Mouse (Mus musculus): Measurements from ENCODE around the gene Ubr4.
A peak's percentile ranks its signal among the peaks of the same experiment; 100 is the strongest.

Gene Ubr4

DNA sequence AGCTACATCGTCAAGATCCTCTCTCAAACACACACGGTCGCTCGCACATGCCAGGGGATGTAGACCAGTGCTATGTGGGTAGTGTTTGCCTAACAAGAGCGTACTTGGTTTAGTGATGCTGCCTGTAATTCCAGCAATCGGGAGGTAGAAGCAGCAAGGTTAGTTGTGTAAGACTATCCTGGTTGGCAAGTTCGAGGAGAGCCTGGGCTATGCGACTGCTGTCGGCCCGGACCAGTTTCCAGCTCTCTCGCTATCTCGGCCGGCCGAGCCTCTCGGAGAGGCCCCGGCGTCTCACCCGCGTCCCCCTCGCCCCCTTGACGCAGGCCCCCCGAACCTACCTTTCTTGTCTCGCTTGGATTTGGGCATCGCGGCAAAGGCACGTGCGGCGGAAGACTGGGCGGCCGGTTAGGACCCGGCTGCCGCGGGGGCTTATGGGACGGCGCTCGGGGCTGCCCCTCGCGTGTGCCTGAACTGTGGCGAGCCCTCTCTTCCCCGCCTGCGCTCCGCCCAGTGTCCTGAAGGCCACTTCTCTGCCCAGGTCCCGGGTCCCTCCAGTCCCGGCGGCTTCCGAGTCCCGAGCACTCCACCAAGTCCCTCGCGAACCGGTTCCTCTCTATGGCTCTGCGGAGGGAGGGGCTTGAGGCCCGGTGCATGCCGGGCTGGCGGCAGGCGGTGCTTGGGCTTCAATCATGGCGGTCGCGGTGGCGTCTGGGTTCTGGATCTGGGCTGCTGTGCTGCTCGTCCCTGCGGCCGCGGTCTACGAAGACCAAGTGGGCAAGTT, at the start of gene Ubr4, which contains the start of the genes Mrto4 and Emc1:
Gene Ubr4 (plus strand): TSS at position 679 of the 781 bp plus-strand sequence.
Gene Mrto4 (minus strand): TSS at position 646 of the 781 bp plus-strand sequence.
Gene Emc1 (plus strand): TSS at position 657 of the 781 bp plus-strand sequence.
- peak; percentile 80 for DNase-seq (ENCODE audit: low read depth)

DNA sequence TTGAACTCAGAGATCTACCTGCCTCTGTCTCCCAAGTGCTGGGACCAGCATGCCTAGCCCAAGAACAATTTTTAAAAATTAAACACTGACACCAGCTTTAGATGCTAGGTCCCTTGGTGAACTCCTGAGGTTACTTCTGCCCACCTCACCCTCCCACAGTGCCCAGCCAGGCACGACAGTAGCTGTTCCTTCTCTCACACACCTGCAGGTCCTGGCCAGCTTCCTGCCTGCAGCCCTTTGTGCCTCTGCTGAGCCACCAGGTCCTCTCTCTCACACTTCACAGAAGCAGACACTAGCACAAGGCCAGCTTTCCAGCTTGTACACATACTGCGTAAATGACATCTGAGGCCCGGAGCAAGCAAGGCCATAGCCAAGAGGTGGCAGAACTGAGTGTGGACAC, 46.9 kb upstream of the Ubr4 start:
- DNase-seq (ENCODE audit: low read depth) = no peak

DNA sequence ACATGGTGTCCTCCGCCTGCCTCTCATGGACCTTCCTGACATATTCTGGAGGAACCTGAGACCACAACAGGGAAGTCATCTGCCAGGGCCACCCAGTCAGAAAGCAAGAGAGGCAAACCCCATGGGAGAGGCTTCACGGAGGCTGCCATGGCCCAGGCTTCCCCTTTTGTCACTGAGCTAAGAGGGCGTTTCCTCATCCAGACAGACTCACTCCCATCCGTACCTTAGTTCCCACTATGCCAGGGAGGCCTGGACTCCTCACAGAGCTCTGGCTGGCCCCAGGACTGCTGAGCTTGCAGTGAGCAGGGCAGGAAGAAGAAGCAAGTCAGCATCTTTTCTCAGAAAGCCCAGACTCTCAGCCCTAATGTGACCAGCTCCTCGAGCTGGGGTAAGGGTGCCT, 44.5 kb upstream of the Ubr4 start:
- no peak for DNase-seq (ENCODE audit: low read depth)

DNA sequence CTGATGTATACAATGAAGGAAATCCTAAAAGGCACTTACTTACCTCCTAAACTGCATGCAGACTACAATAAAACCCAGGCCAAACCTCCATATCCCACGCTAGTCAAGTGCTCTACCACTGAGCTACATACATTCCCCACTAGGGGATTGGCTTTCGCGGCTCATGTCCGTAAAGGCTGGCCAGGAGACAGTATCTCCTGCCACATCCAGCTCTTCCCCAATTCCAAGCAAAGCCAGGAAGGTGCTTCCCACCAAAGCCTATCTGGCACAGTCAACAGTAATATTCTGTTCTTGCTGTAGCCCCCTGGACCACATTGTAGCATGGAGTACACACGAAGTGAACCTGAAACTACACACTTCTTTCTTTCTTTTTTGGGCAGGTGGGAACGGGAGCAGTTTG, 42.8 kb upstream of the Ubr4 start:
- DNase-seq (ENCODE audit: low read depth) = no peak

DNA sequence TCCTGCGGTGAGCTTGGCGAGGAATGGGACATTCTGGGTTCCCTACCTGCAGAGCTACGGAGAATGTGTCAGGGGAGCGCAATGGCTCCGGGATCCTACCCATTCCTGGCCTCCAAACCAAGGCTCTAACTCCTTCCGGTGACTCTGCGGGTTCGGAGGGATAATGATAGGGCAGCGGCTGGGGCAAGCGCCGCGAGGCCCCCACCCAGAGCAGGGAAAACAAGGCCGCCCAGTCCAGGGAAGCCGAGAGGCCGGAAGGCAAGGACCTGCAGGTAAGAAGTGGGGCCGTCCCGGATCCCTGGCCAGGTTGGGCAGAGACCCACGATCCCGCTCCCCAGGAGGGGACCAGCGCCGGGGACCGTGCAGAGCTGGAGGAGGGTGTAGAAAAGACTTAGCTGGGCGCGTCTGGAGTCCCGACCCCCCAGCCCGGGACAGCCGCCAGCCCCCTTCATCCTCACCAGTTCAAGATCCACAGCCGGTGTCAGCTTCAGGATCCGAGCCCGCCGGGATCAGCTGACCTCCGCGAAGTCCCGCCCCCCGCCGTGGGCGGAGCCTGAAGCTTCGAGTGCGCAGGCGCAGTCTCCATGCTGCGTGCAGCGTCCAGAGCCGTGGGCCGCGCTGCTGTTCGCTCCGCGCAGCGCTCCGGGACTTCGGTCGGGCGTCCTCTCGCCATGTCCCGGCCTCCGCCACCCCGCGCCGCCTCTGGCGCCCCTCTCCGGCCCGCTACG, 42.1 kb upstream of the Ubr4 start, which contains the start of the genes Pqlc2 and Akr7a5:
Gene Pqlc2 (minus strand): TSS at position 538 of the 728 bp plus-strand sequence.
Gene Akr7a5 (plus strand): TSS at position 574 of the 728 bp plus-strand sequence.
- peak; percentile 86 for DNase-seq (ENCODE audit: low read depth)

DNA sequence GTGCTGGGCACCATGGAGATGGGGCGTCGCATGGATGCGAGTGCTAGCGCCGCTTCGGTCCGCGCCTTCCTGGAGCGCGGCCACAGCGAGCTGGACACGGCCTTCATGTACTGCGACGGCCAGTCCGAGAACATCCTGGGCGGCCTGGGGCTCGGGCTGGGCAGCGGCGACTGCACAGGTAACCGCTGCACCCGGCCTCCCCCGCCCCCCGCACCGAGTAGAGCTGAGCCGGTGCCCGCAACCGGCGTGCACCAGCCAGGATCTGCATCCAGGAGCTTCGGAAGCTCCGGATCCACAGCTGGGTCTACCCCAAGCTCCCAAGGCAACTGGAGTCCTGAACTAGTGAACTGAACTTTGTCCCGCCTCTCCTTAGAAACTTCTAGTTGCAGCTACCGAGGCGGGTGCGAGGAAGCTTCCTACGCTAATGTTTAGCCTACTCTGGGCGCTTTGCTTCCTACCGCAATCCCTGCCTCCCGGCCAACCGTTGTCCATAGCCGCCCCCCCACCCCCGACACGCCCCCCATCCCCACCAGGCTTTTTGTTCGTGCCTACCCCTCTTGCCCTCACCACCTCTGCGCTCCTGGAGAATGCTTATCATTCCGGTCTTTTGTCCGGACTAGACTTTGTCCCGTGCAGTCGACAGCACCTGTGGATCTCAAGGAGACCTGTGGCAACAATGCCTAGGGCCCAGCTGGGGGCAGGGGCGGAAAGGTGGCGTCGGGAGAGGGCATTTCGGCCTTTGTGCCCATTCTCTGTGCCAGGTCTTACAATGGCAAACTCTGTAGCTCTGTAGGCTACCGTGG, 41.3 kb upstream of the Ubr4 start:
- DNase-seq (ENCODE audit: low read depth) = no peak

DNA sequence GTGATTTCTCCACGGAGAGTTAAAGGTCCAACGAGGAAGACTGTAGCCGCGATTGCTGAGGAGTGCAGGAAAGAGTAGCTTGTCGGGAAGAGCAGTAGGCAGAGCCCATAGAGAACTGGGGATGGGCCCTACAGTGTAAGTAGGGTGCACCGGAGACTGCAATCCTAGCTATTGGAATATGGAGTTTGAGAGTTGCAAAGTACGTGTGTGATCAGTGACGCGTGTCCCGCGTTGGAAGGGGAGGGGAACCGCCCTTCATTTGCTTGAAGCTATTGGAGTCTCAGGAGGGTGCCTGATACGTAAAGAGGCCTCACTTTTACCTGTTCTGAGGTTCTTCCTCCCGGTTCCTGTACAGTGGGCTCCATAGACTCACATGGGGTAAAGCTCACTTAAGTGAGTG, 40.7 kb upstream of the Ubr4 start:
- no peak for DNase-seq (ENCODE audit: low read depth)

DNA sequence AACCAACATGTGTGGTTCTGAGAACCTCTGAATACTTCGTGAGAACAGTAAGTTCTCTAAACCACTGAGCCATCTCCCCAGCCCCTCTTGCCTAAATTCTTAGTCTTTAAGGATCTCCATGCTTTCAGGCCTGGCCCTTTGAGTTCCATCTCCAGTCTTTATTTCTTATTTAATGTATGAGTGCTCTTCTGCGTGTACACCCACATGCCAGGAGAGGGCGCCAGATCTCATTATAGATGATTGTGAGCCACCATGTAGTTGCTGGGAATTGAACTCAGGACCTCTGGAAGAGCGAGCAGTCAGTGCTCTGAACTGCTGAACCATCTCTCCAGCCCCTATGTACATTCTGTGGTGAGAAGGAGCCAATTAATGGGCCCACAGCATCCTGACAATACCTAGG, 39.8 kb upstream of the Ubr4 start:
- peak; percentile 61 for DNase-seq (ENCODE audit: low read depth)

DNA sequence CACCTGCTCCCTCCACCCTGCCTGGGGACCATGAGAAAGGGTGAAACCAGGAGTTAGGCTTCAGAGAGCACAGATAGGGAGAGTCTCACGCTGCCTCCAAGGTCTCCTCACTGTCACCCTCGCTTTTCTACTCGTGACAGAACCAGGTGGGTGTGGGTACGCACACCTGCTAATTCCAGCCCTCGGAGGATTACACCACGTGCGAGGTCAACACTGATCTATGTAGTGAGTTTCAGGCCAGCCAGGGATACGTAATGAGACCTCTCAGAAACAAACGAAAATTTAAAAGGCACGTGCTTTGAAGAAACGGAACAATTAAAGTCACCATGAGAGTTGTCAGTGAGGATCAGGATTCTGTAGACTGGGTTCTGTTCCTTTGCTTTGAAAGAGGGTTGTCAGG, 34.0 kb upstream of the Ubr4 start:
- no peak for DNase-seq (ENCODE audit: low read depth)

DNA sequence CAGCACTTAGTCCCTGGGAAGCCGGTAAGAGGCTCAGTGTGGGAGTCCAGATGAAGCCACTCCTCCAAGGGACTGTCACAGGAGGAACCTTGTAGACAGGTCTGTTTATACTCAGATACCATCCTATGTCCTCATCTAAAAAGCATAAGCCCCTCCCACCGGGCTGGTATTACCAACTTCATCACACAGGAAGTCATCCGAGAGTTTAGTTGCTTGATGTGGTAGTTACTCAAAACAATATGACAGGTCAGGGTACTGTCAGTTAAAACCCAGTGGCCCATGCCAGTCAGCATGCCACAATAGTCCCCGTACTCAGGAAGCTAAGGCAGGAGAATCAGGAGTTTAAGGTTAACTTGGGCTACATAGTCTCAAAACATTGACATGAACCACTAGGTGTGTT, 32.7 kb upstream of the Ubr4 start:
- DNase-seq (ENCODE audit: low read depth) = no peak

DNA sequence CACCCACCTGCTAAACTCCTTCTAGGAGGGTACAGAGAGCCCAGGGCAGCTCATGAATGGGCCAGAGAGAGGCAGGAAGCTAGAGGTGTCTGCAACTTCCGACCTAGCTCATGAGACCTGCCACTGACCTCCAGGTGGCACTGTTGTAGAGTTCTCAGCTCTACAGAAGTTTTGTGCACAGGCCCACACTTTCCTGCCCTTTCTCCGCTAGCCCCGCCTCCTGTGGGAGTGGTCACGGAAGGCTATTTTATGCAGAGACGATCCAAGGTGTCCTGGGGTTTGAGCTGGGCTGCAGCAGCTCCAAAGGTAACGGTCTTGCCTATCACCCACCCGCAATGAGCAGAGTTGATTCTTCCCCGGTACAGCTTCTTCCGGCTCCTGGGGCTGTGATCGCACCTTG, 21.8 kb upstream of the Ubr4 start:
- peak; percentile 98 for DNase-seq (ENCODE audit: low read depth)

DNA sequence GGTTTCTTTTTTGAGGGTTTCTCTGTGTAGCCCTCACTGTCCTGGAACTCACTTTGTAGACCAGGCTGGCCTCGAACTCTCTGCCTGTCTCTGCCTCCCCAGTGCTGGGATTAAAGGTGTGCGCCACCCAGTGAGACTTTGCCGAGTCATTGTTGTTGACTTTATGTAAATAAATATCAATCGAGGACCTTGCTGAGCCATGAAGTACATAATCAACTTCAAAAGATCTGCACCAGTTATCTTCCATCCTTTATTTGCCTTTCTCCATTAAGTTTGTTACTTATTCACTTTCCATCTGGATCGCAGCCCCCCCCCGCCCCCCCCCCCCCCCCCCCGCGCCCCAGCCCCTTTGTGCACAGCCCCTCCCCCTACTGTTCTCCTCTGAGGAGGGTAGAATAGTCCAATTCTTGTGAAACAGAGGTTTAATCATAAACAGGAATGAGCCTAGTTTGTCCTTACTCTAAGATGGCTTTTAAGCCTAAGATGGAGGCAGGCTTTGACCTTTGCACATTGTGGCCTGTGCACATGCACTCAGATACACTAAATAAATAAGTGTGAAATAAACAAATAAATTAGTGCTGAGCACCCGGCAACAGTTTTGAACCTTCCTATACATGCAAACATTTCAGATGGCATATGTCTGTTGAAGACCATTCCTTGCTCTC, 17.6 kb upstream of the Ubr4 start:
- DNase-seq (ENCODE audit: low read depth) = no peak

DNA sequence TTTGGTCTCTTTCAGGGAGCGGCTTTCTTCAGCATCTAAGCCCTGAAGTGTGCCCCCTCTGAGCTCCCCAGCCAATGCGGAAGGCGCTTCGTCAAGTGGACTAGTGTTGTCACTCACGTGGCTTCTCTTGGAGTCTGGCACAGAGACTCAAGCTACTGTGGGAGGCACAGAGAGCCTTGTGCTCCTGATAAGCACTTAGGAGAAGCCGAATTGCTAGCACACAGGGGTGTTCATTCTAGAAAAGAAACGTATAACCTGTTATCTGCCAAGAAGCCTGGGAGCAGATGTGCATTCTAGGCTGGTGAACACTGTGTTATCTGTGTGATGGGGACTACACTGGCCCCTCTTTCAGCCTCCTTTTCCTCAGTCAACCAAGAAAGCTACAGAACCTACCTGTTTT, 16.9 kb upstream of the Ubr4 start:
- peak; percentile 85 for DNase-seq (ENCODE audit: low read depth)

DNA sequence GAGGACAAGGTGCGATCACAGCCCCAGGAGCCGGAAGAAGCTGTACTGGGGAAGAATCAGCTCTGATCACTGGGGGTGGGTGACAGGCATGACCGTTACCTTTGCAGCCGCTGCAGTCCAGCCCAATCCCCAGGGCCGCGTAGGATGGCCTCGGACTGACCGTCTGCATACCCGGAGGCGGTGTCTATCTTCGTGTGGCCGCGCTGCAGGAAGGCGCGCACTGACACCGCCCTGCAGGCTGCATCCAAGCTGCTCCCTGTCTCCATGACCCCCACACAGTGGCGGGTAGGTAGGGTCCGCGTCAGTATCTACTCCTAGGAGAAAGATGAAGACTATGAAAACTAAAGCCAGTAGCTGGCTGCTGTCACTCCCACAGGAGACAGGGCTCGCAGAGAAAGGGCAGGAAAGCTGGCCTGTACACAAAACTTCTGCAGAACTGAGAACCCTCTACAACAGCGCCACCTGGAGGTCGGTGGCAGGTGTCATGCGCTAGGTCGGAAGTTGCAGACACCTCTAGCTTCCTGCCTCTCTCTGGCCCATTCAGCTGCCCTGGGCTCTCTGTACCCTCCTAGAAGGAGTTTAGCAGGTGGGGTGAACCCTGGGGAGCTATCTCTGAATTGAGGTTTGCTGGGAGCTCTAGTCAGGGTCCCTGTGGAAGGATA, 15.5 kb upstream of the Ubr4 start:
- DNase-seq (ENCODE audit: low read depth) = peak; percentile 98

DNA sequence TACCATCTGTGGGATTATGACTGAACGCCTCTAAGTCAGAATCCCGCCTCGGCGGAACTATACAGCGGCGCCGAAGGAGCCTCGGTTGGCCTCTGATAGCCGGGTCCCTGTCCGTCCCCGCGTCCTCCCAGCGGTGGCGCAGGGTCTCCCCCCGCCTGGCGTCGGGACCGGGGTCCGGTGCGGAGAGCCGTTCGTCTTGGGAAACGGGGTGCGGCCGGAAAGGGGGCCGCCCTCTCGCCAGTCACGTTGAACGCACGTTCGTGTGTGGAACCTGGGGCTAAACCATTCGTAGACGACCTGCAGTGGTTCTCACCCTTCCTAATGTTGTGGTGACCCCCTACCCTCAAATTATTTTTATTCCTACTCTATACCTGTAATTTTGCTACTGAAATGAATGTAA, 14.3 kb upstream of the Ubr4 start:
- no peak for DNase-seq (ENCODE audit: low read depth)

DNA sequence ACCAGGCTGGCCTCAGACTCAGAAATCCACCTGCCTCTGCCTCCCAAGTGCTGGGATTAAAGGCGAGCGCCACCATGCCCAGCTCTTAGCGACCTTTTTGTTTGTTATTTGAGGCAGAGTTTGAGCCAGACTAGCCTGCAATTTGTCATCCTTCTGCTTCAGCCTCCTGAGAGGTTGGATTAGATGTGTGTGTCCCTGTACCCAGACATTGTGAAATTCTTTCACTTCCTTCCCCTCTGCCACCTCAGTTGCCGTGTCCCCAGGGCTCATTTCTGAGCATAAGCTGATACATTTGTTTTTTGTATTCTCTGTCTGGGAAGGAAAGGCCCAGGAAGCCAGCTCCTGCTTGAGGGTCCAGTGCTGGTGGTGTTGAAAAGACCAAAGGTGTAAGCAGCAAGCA, 11.6 kb upstream of the Ubr4 start:
- DNase-seq (ENCODE audit: low read depth) = no peak

DNA sequence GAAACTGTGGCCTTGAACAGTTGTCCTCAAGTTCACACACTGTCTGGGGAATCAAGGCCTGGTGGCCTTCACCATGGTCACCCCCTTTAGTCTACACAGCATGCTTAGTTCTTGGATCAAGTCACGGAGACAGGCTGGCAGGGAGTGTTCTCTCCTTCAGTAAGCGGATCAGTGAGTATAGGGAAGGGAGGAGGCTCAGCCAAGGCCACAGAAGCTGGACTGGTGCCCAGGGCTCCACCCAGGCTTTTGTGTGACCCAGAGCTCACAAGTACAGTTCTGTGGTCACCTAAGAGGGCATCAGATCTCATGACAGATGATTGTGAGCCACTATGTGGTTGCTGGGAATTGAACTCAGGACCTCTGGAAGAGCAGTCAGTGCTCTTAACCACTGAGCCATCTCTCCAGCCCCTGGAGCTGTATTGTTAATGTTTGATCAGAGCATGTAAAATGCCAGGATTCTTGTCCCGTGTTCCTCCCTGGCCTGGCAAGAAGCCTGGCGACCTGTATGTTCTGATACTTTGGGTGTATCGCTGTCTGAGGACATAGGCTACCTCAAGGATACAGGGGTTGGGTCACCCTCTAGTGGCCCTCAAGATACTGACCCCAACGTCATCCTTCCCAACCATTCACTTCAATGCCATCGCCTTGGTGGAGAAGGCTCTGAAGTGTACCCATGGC, 10.7 kb upstream of the Ubr4 start:
- DNase-seq (ENCODE audit: low read depth) = no peak

DNA sequence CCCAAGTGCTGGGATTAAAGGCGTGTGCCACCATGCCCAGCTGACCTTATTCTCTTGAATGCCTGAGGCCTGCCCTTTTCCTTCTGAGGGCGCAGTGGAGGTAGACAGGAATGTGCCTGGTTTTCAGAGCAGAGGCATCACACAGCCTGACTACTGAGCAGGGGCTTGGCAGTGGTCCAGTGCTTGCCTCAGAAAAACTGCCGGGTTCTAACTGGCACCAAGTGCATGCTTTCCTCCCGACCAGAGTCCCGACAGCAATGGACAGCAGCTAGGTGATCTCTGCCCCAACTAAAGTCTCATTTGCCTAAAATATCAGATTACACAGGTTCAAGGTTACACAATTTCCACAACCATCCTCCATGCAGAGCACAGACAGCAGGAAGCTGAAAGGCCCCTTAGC, 8.7 kb upstream of the Ubr4 start:
- no peak for DNase-seq (ENCODE audit: low read depth)

DNA sequence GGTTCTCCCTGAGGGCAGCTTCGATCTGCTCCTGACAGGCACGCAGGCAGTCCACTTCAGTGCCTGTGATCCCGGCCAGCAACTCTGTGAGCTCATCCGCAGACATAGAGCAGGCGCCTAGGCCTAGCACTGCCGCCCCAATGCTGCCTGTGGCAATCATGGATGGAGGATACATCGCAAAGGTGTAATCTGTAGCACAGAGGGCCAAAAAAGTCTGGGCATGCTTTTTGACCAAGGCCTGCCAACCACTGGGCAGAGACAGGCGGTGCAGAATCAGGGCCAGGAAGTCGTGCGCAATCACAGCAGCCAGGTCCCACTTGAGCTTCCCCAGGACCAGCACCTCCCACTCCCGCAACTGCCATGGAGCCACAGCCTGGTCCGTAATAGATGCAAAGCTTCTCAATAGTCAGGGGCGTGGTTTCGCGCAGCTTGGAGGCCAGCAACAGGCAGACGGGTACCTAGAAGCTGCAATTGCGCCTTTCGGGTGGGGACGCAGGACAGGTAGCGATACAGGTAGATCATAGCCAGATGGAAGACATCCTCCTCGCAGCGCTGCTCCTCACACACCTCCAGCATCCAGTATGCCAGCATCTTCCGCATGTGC, 6.9 kb upstream of the Ubr4 start:
- DNase-seq (ENCODE audit: low read depth) = no peak

DNA sequence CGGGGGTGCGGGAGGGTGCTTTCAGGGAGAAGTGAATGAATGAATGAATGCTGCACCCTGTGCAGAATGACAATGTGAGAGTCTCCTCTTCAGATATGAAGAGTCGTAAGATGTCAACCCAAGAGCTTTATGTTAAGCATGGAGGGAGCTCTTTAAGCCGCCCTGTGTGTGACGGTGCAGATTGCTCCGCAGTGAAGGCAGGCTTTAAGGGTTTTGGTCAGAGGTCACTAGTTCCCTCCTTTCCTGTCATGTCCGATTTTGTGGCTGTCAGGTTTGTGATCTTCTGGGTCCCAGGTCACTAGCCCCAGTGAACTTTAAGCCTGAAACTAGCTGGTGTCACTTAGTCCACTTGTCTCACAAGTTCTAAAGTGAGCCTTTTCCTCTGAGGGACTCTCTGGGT, 423 bp downstream of the Ubr4 start:
- no peak for DNase-seq (ENCODE audit: low read depth)

Measured in c-Kit-positive CD71-positive TER-119-negative erythroid progenitor cells, embryonic 14.5 days (primary cell).